Mouse (Mus musculus): Measurements from ENCODE around the gene Med8. TPM values are rescaled to one million over a fixed set of nuclear protein-coding genes. Genes with fewer than 3 reads are reported as not detected.

The Med8 gene
- polyA plus RNA-seq (2016; fragmentation: Nextera tagmentation; extraction: Ambion mirVana): 171 and 178 TPM in 2 replicates

- Histone ChIP-seq H3K27ac (peak within 1 kb of the TSS; percentile 92), H3K27me3 (ENCODE audit: poor library complexity, severe bottlenecking) (no peaks in the 10 kb centered on the region), H3K4me1 (peaks cover 25% of the 10 kb centered on the region), H3K36me3 (replicated peaks) (peaks cover 52% of the 10 kb centered on the region), H3K4me3 (peak within 1 kb of the TSS; percentile 96), H3K9me3 (no peaks in the 10 kb centered on the region)
- WGBS: under 1% methylated on average over 53 of the region's 53 CpGs
- peak; percentile 95 for DNase-seq (ENCODE audit: extremely low spot score, low spot score)
Measured at GRCm38 (mm10) chr4:118409142-118409900, at the start of gene Med8, which contains the start of gene Szt2. Gene Med8, plus strand, starts transcription at chr4:118409337. Gene Szt2, minus strand, starts transcription at chr4:118409273.

GRCm38 (mm10) chr4:118359896-118360720 lies 49.0 kb upstream of the Med8 start:
- H3K4me3 ChIP-seq: peak overlapping the region; percentile 88
- 1% methylated on average over 54 of the region's 54 CpGs for WGBS
- peaks cover 25% of the 10 kb centered on the region for H3K4me1 ChIP-seq

GRCm38 (mm10) chr4:118361451-118361850 lies 47.7 kb upstream of the Med8 start:
- WGBS: 89% methylated on average over 5 of the region's 5 CpGs
- no peak for DNase-seq (ENCODE audit: extremely low spot score, low spot score)

More at GRCm38 (mm10) chr4:118359896-118360720, 49.0 kb upstream of the Med8 start:
- Histone ChIP-seq H3K9me3 (no peaks in the 10 kb centered on the region), H3K27me3 (ENCODE audit: poor library complexity, severe bottlenecking) (no peaks in the 10 kb centered on the region), H3K27ac (peak overlapping the region; percentile 94), H3K36me3 (replicated peaks) (peaks cover 38% of the 10 kb centered on the region)
- DNase-seq (ENCODE audit: extremely low spot score, low spot score): peak; percentile 77

GRCm38 (mm10) chr4:118362879-118363278 lies 46.3 kb upstream of the Med8 start:
- no peak overlapping the region for H3K4me3 ChIP-seq
- 94% methylated on average over 6 of the region's 6 CpGs for WGBS
- H3K27me3 ChIP-seq (ENCODE audit: poor library complexity, severe bottlenecking): no peaks in the 10 kb centered on the region
- H3K27ac ChIP-seq: no peak overlapping the region
- no peak for DNase-seq (ENCODE audit: extremely low spot score, low spot score)
- H3K4me1 ChIP-seq: peaks cover 25% of the 10 kb centered on the region
- H3K9me3 ChIP-seq: no peaks in the 10 kb centered on the region
- peaks cover 64% of the 10 kb centered on the region for H3K36me3 ChIP-seq (replicated peaks)

More at GRCm38 (mm10) chr4:118361451-118361850, 47.7 kb upstream of the Med8 start:
- H3K27ac ChIP-seq: no peak overlapping the region
- H3K4me3 ChIP-seq: no peak overlapping the region
- H3K9me3 ChIP-seq: no peaks in the 10 kb centered on the region
- peaks cover 25% of the 10 kb centered on the region for H3K4me1 ChIP-seq
- no peaks in the 10 kb centered on the region for H3K27me3 ChIP-seq (ENCODE audit: poor library complexity, severe bottlenecking)
- peaks cover 52% of the 10 kb centered on the region for H3K36me3 ChIP-seq (replicated peaks)

- H3K27me3 ChIP-seq (ENCODE audit: poor library complexity, severe bottlenecking): no peaks in the 10 kb centered on the region
- no peak overlapping the region for H3K4me3 ChIP-seq
- WGBS: 99% methylated on average over 3 of the region's 3 CpGs
- H3K4me1 ChIP-seq: peaks cover 25% of the 10 kb centered on the region
- no peak overlapping the region for H3K27ac ChIP-seq
- peaks cover 75% of the 10 kb centered on the region for H3K36me3 ChIP-seq (replicated peaks)
- DNase-seq (ENCODE audit: extremely low spot score, low spot score): no peak
- H3K9me3 ChIP-seq: no peaks in the 10 kb centered on the region
Measured at GRCm38 (mm10) chr4:118363985-118364384, 45.2 kb upstream of the Med8 start.

- Histone ChIP-seq H3K27me3 (ENCODE audit: poor library complexity, severe bottlenecking) (no peaks in the 10 kb centered on the region), H3K4me3 (no peak overlapping the region), H3K4me1 (peaks cover 18% of the 10 kb centered on the region), H3K36me3 (replicated peaks) (peaks cover 82% of the 10 kb centered on the region), H3K27ac (no peak overlapping the region), H3K9me3 (no peaks in the 10 kb centered on the region)
- 96% methylated on average over 13 of the region's 13 CpGs for WGBS
- DNase-seq (ENCODE audit: extremely low spot score, low spot score): no peak
Measured at GRCm38 (mm10) chr4:118364641-118365040, 44.5 kb upstream of the Med8 start.

- Histone ChIP-seq H3K4me3 (no peak overlapping the region), H3K27me3 (ENCODE audit: poor library complexity, severe bottlenecking) (no peaks in the 10 kb centered on the region), H3K27ac (no peak overlapping the region), H3K4me1 (peaks cover 5% of the 10 kb centered on the region; the same call in 1 of the 2 replicates), H3K36me3 (replicated peaks) (peaks cover 95% of the 10 kb centered on the region), H3K9me3 (no peaks in the 10 kb centered on the region)
- WGBS: 92% methylated on average over 14 of the region's 14 CpGs
- no peak for DNase-seq (ENCODE audit: extremely low spot score, low spot score)
Measured at GRCm38 (mm10) chr4:118365991-118366390, 43.1 kb upstream of the Med8 start.

- H3K27ac ChIP-seq: no peak overlapping the region
- H3K4me1 ChIP-seq: no peaks in the 10 kb centered on the region
- H3K9me3 ChIP-seq: no peaks in the 10 kb centered on the region
- DNase-seq (ENCODE audit: extremely low spot score, low spot score): no peak
- no peaks in the 10 kb centered on the region for H3K27me3 ChIP-seq (ENCODE audit: poor library complexity, severe bottlenecking)
- peaks cover 97% of the 10 kb centered on the region for H3K36me3 ChIP-seq (replicated peaks)
- no peak overlapping the region for H3K4me3 ChIP-seq
- WGBS: 90% methylated on average over 12 of the region's 12 CpGs
Measured at GRCm38 (mm10) chr4:118367551-118367950, 41.6 kb upstream of the Med8 start.

- WGBS: 89% methylated on average over 3 of the region's 3 CpGs
- no peak for DNase-seq (ENCODE audit: extremely low spot score, low spot score)
- Histone ChIP-seq H3K9me3 (no peaks in the 10 kb centered on the region), H3K36me3 (replicated peaks) (peaks cover 97% of the 10 kb centered on the region), H3K27me3 (ENCODE audit: poor library complexity, severe bottlenecking) (no peaks in the 10 kb centered on the region), H3K4me1 (no peaks in the 10 kb centered on the region), H3K4me3 (no peak overlapping the region), H3K27ac (no peak overlapping the region)
Measured at GRCm38 (mm10) chr4:118368616-118369015, 40.5 kb upstream of the Med8 start.

- peaks cover 98% of the 10 kb centered on the region for H3K36me3 ChIP-seq (replicated peaks)
- no peak overlapping the region for H3K4me3 ChIP-seq
- H3K27ac ChIP-seq: no peak overlapping the region
- WGBS: 93% methylated on average over 13 of the region's 13 CpGs
- H3K9me3 ChIP-seq: no peaks in the 10 kb centered on the region
- H3K27me3 ChIP-seq (ENCODE audit: poor library complexity, severe bottlenecking): no peaks in the 10 kb centered on the region
- H3K4me1 ChIP-seq: no peaks in the 10 kb centered on the region
- no peak for DNase-seq (ENCODE audit: extremely low spot score, low spot score)
Measured at GRCm38 (mm10) chr4:118371822-118372221, 37.3 kb upstream of the Med8 start.

GRCm38 (mm10) chr4:118375999-118376398 lies 33.1 kb upstream of the Med8 start:
- 93% methylated on average over 6 of the region's 6 CpGs for WGBS
- Histone ChIP-seq H3K27me3 (ENCODE audit: poor library complexity, severe bottlenecking) (no peaks in the 10 kb centered on the region), H3K9me3 (no peaks in the 10 kb centered on the region), H3K36me3 (replicated peaks) (peaks cover 98% of the 10 kb centered on the region), H3K27ac (no peak overlapping the region), H3K4me1 (no peaks in the 10 kb centered on the region), H3K4me3 (no peak overlapping the region)
- no peak for DNase-seq (ENCODE audit: extremely low spot score, low spot score)

GRCm38 (mm10) chr4:118383271-118383670 lies 25.9 kb upstream of the Med8 start:
- Histone ChIP-seq H3K36me3 (replicated peaks) (peaks cover 99% of the 10 kb centered on the region), H3K4me3 (no peak overlapping the region), H3K4me1 (no peaks in the 10 kb centered on the region), H3K27me3 (ENCODE audit: poor library complexity, severe bottlenecking) (no peaks in the 10 kb centered on the region), H3K9me3 (no peaks in the 10 kb centered on the region), H3K27ac (no peak overlapping the region)
- WGBS: 95% methylated on average over 7 of the region's 7 CpGs
- no peak for DNase-seq (ENCODE audit: extremely low spot score, low spot score)

- Histone ChIP-seq H3K4me3 (no peak overlapping the region), H3K4me1 (no peaks in the 10 kb centered on the region), H3K27ac (no peak overlapping the region), H3K36me3 (replicated peaks) (peaks cover 100% of the 10 kb centered on the region), H3K9me3 (no peaks in the 10 kb centered on the region), H3K27me3 (ENCODE audit: poor library complexity, severe bottlenecking) (no peaks in the 10 kb centered on the region)
- no peak for DNase-seq (ENCODE audit: extremely low spot score, low spot score)
- 94% methylated on average over 8 of the region's 8 CpGs for WGBS
Measured at GRCm38 (mm10) chr4:118387316-118387715, 21.8 kb upstream of the Med8 start.
